Mouse (Mus musculus) adipocyte (in vitro differentiated cells): ENCODE results near the gene Prrxl1.

ENCODE experiments used
- DNase-seq: peaks from one replicate; pipeline ENCODE4 v3.0.0-alpha.2; 2016; ENCODE audit warnings: low spot score

Gene Prrxl1

DNA sequence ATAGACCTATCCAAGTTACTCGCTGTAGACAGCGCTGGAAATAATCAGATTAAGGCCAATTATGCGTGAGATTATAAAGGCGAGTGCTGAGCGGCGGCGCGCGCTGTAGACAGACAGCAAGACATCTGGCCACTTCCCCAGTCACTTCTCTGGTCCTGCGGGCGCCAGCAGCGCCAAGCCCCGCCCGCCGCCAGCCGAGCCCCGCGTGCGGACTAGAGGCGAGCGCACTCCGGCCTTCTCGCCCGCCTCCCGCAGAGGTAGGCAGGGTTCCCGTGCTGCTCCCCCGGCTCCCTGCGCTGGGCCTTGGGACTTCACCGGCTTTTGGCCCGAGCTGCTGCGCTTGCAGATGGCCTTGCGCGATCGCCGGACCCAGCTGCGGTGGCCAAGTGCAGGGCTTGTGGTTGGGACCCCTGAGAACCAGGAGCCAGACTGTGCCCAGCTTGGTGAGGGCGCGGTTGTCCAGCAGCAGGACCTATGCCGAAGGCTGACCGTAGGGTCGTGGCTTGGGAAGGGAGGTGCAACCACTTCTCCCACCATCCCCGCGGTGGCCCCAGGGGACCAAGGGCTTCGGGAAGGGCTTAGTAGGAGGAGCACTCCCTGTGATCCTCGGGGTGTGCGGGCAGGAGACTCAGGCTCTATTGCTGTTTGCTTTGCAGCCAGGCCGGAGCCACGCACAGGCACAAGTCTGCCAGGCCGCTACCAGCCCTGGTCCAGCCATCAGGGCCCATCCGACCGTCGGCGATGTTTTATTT lies at the start of gene Prrxl1:
TSS of gene Prrxl1 (plus strand) at position 118 of the 752 bp plus-strand sequence.
- no peak for DNase-seq

DNA sequence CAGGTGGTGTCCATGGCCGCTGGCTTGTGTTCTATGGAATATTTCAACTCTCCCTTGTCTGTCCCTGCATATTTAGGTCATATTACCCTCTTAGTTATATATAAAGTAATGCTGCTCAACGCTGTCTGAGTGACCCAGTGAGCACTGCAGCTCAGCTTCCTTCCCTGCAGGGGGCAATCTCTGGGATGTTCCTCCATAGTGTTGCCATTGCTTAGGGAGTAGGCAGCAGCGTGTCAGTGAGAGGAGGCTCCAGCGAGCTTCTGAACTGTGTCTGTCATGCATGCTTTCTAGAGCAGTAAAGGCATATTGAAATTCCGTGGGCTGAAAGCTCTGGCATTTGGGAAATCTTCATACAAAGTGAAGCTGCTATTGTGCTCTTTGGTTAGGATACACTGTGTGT lies 47.4 kb upstream of the Prrxl1 start:
- DNase-seq = no peak

DNA sequence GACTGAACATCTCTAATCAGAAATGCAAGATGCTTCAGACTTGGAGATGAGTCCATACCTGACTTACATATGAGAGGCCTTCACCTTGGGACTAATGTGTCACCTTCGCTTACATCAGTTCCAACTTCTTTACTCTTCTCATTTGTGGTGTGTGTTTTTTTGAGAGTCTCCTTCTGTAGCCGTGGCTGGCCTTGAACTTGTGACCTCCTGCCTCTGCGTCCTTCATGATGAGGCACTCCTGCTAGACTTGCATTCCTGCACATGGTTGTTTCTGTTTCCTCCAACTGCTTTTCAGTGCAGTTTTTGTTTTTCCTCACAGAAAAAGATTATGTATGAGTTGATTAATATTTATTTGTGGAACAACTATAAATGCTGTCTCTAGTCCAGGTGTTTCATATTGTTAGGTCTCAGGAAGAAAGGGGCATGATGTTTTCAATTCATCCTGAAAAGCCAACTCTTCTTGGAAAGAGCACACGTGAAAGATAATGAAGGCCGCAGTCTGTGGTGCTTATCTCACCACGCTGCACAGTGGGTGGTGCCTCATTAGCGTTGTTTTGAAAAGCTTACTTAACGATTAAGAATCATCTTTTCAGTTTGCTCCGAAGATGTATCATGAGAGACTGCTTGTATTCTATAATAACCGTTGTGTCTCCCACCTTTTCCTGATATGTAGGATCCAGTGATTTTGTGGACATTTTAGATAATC lies 45.9 kb upstream of the Prrxl1 start:
- no peak for DNase-seq

DNA sequence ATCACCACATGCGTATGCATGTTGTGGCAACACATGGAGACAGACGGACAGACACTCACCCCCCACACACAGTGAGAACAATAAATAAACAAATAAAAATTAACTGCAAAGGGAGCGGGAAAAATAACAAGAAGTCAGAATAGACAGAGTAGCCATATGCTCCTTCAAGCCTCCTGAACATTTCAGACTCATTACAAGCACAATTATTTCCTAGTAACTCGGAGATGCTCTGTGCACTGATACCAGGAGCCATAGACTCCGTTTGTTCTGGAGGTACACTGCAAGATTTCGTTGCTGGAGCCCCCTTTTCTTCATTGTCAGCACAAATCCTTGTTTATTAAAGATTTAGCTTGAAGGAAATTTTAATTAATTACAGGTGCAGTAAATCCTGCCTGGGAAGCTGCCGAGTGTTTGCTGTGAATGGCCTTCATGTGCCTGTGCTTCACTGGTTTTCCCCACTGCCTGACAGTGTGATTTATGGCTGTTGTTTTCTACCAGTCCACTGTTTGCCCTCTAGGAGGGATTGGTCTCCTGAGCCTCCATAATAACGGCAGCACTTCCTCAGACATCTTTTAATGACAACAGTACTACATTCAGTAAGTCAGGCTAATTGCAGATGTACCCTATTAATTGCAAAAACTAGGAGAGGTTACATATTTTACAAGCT lies 44.2 kb upstream of the Prrxl1 start:
- DNase-seq = no peak

DNA sequence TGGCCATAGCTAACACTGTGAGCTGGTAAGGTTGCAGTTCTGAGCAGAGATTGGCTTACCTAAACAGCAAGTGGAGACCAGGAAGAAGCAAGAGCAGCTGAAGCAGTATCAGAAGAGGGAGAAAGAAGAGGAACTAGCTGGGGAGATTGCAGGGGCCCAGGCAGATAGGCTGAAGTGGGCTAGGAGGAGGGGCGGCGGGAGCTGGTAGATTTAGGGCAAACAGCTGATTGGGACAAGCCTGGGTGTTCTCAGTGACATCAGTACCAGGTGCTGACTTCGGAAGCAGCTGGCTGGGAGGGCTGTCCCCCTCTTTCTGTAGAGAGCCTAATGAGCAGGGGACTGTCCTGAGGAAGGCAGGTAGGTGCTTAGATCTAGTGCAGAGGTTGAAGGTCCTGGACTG lies 37.8 kb upstream of the Prrxl1 start:
- DNase-seq = no peak

DNA sequence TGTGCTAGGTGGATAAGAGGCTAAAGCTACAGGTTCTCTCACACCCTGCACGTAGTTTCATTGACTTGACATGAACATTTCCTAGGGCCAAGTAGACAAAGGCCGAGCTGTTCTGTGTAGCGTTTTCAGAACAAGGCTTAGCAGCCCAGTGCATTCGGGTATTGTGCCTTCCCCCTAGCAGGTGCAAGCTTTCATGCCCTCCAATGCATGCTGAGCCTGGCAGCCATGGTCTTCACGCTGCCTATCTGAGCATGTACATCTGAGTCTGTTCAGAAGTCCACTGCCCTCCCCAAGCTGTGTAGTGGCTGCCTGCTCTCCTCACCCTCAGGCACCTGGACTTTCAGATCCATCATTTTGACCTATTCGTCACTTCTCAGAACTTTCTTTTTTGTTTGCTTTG lies 35.5 kb upstream of the Prrxl1 start:
- no peak for DNase-seq

DNA sequence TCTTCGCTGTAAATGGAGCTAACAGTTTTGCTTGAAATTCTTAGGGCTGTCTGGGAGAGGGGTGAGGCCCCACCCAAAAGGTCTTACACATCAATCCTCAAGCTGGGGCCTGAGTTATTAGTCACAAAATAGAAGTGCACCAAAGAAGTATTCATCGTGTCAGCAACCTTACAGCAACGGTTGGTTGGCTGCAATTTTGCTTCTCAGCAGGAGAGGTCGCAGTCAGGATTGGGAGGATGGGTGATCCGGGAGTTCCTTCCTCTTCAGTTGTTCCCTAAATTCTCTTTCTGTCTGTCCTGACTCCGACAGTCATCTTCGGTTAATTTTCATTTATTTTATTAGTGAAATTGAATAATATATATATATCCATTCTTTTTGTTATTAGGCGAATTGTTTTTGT lies 26.7 kb upstream of the Prrxl1 start:
- DNase-seq = no peak

DNA sequence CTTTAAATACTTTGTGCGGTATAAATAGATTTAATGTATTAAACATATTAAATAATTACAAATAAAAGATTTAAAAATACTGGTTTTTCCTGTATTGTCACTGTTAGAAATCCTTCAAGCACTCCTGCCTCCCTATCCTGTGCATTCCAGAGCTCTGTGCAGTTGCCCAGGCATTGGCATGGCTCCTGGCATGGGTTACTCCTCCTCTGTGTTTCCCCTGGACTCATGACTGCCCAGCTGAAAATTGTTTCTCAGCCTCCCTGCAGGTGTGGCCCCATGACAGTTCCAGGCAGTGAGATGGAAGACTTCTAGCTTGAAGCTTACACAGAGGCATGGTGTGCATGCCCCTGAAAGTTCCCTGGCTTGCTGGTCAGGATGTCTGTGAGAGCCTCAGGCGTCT lies 20.8 kb upstream of the Prrxl1 start:
- DNase-seq = no peak

DNA sequence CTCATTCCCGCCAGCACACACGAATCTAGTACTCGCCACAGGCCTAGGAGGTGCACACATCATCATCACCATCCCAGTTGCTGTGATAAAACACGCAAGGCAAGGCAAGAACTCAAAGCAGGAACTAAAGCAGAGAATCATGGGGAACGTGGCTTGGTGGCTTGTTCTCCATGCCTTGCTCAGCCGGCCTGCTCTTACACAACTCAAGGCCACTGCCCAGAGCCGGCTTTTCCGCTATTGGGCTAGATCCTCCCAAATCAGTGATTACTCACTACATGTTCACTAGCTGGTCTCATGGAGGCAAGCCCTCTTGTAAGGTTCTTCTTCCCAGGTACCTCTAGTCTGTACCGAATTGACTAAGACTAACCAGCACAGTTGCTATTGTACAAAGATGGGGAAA lies 15.5 kb upstream of the Prrxl1 start:
- no peak for DNase-seq

DNA sequence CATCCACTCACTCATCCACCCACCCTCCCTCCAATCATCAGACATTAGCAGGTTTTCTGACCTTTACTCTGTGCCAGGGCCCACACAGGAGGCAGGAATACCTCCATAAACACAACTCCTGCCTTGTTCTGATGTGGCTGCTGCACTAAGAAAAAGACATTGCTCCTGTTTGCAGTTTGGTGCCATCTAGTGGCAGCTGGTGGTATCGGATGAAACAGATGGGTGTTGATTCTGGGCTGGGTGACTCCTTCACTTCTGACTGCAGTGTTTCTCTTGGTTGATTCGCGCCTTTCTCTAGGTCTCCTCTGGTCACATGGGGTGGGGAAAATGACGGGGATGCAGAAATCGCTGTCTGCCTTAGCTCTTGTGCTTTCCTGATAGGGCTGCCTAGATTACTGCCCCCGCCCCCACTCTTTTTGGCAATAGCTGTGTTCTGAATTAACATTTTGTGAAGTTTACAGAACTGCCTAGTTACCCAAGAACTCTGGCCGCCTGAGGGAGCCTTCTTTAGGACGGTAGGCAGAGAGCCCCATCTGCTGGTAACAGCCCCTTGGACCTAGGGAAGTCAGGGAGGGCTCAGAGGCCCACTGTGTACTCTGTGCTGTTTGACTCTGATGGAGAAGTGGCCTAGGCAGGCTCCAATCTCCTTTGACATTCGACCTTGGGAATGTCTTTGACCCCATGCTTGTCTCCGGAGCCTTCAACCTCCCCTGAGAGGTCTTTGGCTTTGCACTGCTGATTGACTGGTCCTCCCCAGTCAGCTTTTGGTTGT lies 12.0 kb upstream of the Prrxl1 start:
- peak; percentile 83 for DNase-seq

DNA sequence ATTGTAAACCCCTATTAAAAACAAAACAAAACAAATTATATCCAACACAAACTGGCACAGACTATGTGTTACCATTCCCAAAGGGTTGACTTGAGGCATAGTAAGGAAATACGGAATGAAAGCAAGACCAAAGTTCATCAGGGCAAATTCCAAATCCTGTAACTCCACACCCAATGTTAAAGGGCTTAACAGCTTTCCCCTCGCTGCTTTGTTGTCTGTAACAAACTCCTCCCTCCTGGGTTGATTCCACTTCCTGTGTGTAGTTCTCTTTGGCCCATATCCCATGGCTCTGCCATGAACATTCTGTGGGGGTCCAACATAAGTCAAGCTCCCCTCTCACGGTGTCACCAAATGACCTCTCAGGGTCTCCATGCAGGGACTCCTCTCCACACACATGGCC lies 8.8 kb upstream of the Prrxl1 start:
- DNase-seq = no peak

DNA sequence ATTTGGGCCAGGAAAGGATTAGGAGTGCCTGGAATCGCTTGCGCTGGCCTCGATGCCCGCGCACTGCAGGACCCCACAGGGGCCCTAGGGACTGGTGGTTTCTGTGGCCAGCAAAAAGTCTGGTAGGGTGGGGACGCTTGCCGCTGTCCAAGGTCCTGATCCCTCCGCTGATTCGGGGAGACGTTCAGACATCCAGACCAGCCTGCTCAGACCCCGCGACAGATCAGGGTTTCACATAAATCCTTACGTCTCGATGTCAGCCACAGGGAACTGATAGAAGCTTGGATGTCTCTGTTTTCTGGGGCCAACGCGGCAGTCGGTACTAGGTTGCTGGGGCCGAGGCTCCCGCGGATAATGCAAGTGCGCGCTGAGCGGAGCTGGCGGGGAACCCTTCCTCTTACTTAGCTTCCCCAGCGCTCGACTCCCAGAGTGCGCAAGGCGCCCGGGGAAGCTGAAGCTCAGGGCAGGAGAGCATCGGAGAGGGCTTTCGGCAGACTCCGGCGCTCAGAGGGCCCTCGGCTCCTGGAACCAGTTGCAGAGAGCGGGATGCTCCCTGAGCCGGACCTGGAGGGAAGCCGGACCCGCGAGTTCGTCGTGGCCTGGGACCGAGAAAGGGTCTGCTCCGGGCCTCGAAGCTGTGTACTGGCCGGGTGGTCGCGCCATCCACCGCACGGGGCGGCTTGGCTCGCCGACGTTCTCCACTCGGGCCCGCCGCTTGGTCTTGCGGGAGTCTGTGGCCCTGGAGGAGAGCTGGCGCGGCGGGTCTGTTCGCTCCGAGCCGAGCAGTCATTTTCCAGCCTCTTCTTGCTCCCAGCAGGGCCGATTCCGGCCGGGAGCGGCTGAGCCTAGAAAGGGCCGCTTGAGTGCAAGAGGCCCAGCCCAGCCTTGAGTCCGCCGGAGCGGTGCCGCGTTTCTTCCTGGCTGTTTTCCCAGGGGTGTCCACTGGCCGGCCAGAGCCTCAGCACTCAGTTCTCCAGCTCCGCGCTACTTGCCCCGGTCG lies 1.7 kb upstream of the Prrxl1 start:
- no peak for DNase-seq

DNA sequence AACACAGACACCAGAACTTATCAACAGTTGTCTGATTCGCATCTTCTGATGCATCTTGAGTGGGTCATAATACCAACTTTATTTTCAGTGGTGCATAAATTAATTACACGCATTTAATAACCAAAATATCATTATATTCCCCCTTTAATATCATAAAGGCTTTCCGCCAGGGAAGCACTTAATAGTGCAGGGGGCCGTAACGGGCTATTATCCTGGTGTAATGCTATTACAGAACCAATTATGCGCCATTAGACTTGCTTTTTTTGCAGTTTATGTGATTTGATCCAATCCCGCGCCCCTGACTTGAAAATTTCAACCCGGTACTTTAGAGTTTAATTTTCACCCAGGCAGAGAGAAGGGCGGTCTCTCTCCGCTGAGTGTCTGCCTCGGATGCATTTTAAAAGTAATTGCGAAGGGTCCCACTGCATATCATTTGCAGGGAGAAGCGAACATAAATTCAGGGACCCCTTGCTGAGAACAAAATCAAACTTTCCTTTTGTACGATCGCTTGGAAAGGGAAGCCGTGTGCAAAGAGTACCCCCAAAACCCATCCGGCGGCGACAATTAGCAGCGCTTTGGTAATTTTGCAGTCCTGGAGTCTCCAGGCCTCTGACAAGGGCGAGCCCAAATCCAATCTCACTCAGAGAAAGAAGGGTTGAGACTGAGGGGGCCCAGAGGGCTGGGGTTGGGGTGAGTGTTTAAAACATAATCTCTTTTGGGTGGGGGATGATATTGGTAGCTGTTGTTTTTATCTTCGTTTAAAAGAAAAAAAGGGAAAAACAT lies 579 bp upstream of the Prrxl1 start:
- DNase-seq = no peak

DNA sequence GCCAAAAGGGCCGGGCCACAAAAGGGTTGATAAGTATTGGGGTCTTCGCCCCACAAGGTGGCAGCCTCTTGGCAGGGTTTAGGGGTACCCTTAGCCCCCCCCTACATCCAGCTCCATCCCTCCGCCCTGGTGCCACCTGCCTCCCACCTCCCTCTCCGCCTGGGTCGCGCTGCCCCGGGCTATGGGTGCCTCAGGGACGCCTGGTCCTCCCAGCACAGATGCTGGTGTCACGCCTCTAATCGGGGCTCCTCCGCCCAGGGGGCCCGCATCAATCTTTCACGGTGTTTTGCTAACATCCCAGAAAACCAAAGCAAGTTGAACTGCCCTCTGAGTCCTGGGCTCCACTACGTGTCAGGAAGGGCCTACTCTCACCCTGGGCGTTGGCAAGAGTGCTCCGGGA lies 903 bp downstream of the Prrxl1 start:
- no peak for DNase-seq

DNA sequence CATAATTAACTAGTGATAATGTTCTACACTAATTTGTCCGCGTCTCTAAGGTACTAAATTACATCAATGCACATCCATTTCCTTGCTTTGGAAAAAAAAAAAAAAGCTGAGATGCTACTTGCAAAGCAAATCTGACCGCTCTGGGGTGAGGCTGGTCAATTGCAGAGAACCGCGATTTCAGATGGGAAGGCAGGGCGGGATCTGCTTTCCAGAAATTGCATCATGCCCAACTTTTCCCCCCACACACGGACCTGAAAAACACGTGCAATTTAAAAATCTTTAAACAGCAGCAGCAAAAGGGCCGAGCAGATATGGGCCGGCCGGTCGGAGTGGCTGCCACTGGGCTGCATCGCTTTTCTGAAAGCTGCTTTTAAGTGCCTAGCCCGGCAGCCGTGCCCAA lies 6.3 kb downstream of the Prrxl1 start:
- no peak for DNase-seq

DNA sequence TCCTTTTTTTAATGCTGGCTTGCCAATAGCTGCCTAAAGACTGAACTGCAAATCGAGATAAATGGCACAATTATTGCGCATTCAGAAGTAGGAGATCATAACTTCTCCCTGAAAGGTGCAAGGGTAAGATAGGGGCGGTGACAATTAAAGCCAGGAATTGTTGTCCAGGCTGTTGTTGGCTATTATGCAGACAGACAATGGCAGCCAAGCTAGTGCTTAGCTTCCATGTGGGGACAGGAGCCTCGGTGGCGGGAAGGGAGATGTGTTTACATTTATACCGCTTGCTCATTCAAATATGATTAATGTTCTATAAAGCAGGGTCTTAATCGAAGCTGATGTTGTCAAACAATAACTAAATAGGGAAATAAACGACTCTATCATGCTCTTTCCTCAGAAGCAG lies 7.1 kb downstream of the Prrxl1 start:
- no peak for DNase-seq

DNA sequence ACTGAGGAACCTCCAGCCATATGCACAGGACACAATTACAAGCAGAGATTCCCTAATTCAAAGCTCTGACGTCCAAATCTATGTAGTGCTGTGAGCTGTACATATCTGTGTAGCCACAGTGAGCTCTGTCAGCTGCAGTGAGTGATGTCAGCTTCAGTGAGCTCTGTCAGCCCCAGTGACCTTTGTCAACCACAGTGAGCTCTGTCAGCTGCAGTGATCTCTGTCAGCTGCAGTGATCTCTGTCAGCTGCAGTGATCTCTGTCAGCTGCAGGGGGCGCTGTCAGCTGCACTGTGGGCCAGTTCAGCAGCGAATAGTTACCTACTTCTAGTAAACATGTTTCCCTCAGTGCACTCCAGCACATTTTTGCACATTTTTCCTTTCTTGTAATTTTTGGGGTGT lies 10.2 kb downstream of the Prrxl1 start:
- DNase-seq = peak; percentile 16

DNA sequence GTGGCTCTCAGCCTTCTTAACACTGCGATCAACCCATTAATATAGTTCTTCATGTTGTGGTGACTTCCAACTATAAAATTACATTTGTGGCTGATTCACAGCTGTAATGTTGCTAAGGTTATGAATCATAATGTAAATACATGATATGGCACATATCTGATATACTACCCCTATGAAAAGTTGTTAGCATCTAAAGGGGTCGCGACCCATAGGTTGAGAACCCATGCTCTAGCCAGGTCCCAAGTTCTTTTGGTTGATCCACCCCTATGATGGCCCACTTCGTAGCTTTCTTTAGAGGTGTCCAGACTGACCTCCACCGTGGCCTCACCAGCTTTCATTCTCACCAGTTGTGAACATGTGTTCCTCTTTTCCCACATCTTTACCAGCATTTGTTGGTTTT lies 18.0 kb downstream of the Prrxl1 start:
- no peak for DNase-seq

DNA sequence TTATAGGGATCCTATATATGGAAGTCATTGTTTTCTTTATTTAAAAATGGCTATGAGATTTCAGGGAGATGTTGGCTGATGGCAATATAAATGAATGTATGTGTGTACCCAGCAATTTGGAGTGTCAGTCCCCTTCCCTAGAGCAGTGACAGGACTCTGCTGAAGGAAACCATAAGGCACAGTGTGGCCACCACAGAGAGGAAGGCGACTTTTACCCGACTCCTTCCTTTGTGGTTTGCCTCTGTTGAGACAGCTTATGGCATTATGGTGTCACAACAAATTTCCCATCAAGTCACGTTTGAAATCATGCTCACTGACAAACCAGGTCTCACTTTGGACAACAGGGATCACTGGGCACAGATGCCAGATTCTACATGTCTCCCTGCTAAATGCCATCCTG lies 25.0 kb downstream of the Prrxl1 start:
- DNase-seq = no peak

DNA sequence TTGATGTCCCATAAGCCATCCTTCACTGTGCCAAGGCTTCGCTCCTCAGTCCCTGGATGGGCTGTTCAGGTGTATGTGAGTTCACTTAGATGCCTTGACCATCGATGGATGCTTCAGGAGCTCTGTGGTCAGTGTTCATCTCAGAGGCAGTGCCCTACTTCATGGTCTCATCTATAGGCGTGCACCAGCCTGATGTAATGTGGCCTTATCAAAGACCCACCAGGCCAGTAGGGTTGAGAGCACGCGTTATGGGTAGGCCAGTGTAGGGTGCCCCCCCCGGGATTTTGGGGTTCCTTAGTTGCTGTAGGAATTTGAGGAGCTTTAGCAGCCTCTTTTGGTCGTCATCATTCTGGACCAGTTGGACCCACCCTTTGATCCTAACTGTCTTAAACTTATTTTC lies 25.6 kb downstream of the Prrxl1 start:
- DNase-seq = no peak

DNA sequence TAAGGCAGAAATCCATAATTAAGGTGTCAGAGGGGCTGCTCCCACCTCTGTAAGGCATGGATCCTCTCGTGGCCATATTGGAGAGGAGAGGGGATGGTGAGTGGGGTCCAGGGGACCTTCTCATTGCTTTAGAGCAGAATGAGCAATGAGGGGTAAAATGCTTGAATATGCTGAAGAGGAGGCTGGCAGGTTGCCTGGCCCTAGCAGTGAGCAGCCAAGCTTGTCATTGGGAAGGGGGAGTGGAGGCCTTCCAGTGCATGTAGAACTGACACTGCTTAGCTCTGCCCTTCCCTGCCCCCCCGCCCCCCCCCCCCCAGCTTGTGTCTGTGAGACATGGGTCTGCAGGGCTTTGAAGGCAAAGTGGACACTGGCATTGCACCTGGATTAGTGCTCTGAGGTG lies 28.1 kb downstream of the Prrxl1 start:
- no peak for DNase-seq
